8 mouse cellular contexts compared by ENCODE assay signal in genomic region chr11:58979661-58980060, GRCm38 (mm10). TPM values are rescaled to one million over a fixed set of nuclear protein-coding genes. Genes with fewer than 3 reads are reported as not detected.
A peak's percentile ranks its signal among the peaks of the same experiment; 100 is the strongest.
DNase-seq lines count a peak whose midpoint lies in the region; ATAC-seq and TF ChIP-seq lines count a peak whose summit lies in the region.

No protein-coding gene starts in this region.

- peak overlapping the region; percentile 67 for H3K4me3 ChIP-seq in layer of hippocampus, adult 2 months
- no peak overlapping the region for H3K4me3 ChIP-seq in embryonic facial prominence, embryonic 11.5 days (ENCODE audit: low read depth, low read length)
- H3K4me3 ChIP-seq in hindbrain, embryonic 15.5 days = peak overlapping the region; percentile 97

- H3K4me2 ChIP-seq in embryonic facial prominence, embryonic 11.5 days (ENCODE audit: low read depth, low read length) = peak overlapping the region; percentile 95
- H3K4me2 ChIP-seq in hindbrain, embryonic 15.5 days = peak overlapping the region; percentile 95

- peak overlapping the region; percentile 28; the same call in 1 of the 2 replicates for H3K27ac ChIP-seq in layer of hippocampus, adult 2 months
- no peak overlapping the region for H3K27ac ChIP-seq in embryonic facial prominence, embryonic 11.5 days (replicated peaks; ENCODE audit: low read depth, low read length)
- no peak overlapping the region for H3K27ac ChIP-seq in hindbrain, embryonic 15.5 days (replicated peaks)

- TF ChIP-seq CTCF in layer of hippocampus, adult 2 months (conservative IDR thresholded peaks at IDR 0.05) = no peak

- no peaks in the 10 kb centered on the region for H3K9me3 ChIP-seq in embryonic facial prominence, embryonic 11.5 days (replicated peaks; ENCODE audit: control insufficient read depth, low read length)
- no peaks in the 10 kb centered on the region for H3K9me3 ChIP-seq in hindbrain, embryonic 15.5 days

- no peak for DNase-seq in layer of hippocampus, adult 2 months (ENCODE audit: low spot score in 2 of 2)
- no peak for DNase-seq in layer of hippocampus, adult 18-20 months (ENCODE audit: low spot score in 2 of 2)
- DNase-seq in embryonic facial prominence, embryonic 11.5 days (ENCODE audit: low spot score) = no peak
- DNase-seq in lung, postnatal 4 days = peak; percentile 51 to 56
- no peak for DNase-seq in cerebellum, postnatal 4 days (ENCODE audit: low spot score in 2 of 2)
- no peak for DNase-seq in left cerebral cortex, postnatal 25 days (ENCODE audit: low spot score in 2 of 2)
- DNase-seq in T-cell, adult 2 months (ENCODE audit: low spot score) = no peak

- 82% methylated on average over 7 of the region's 7 CpGs for WGBS in embryonic facial prominence, embryonic 11.5 days
- 81% methylated on average over 7 of the region's 7 CpGs for WGBS in hindbrain, embryonic 15.5 days

- ATAC-seq in embryonic facial prominence, embryonic 11.5 days (replicated peaks; ENCODE audit: insufficient number of reproducible peaks, low FRiP score, low TSS enrichment, low read depth) = no peak
- no peak for ATAC-seq in hindbrain, embryonic 15.5 days (ENCODE audit: low FRiP score, low read depth)

- H3K36me3 ChIP-seq in embryonic facial prominence, embryonic 11.5 days (replicated peaks; ENCODE audit: control insufficient read depth, insufficient read depth, low read depth, low read length) = peaks cover 2% of the 10 kb centered on the region
- H3K36me3 ChIP-seq in hindbrain, embryonic 15.5 days = peaks cover 19% of the 10 kb centered on the region

- H3K4me1 ChIP-seq in embryonic facial prominence, embryonic 11.5 days (ENCODE audit: control insufficient read depth, insufficient read depth, low read length) = peaks cover 8% of the 10 kb centered on the region
- H3K4me1 ChIP-seq in hindbrain, embryonic 15.5 days (replicated peaks) = peaks cover 52% of the 10 kb centered on the region

- no peak overlapping the region for H3K9ac ChIP-seq in embryonic facial prominence, embryonic 11.5 days (replicated peaks; ENCODE audit: low read length)
- peak overlapping the region; percentile 95; the same call in 1 of the 2 replicates for H3K9ac ChIP-seq in hindbrain, embryonic 15.5 days

- H3K27me3 ChIP-seq in embryonic facial prominence, embryonic 11.5 days (ENCODE audit: control insufficient read depth, insufficient read depth, low read length) = no peaks in the 10 kb centered on the region
- no peaks in the 10 kb centered on the region for H3K27me3 ChIP-seq in hindbrain, embryonic 15.5 days

- intact Hi-C loops in left cerebral cortex, postnatal 25 days (cut with DNase I) = no loop called here

RNA-seq across cellular contexts. Expression of gene Trim11, which starts 1.8 kb away (rescaled TPM):
- total RNA-seq in layer of hippocampus, adult 2 months (2021) = 10 to 100 TPM; 32.5 to 35.5 TPM
- 10 to 100 TPM; 29.1 to 30.4 TPM for total RNA-seq in layer of hippocampus, adult 18-20 months (2021)
- polyA plus RNA-seq in embryonic facial prominence, embryonic 11.5 days (2014; fragmentation: Nextera tagmentation; extraction: Ambion mirVana) = 15.0 and 18.4 TPM in 2 replicates
- polyA plus RNA-seq in hindbrain, embryonic 15.5 days (2015; fragmentation: Nextera tagmentation; extraction: Ambion mirVana) = 19.3 and 20.7 TPM in 2 replicates
- total RNA-seq in left cerebral cortex, postnatal 25 days (2021) = 10 to 100 TPM; 21.5 to 23.7 TPM

RNA-seq across cellular contexts. Expression of gene Hist3h2a, which starts 25.2 kb away (rescaled TPM):
- 10 to 100 TPM; 66.0 to 69.3 TPM for total RNA-seq in layer of hippocampus, adult 2 months (2021)
- total RNA-seq in layer of hippocampus, adult 18-20 months (2021) = 10 to 100 TPM; 69.9 to 70.6 TPM
- polyA plus RNA-seq in embryonic facial prominence, embryonic 11.5 days (2014; fragmentation: Nextera tagmentation; extraction: Ambion mirVana) = 33.0 and 35.0 TPM in 2 replicates
- 96.0 and 96.7 TPM in 2 replicates for polyA plus RNA-seq in hindbrain, embryonic 15.5 days (2015; fragmentation: Nextera tagmentation; extraction: Ambion mirVana)
- total RNA-seq in left cerebral cortex, postnatal 25 days (2021) = 10 to 100 TPM; 62.2 to 64.8 TPM

RNA-seq across cellular contexts. Expression of gene Trim17, which starts 25.2 kb away (rescaled TPM):
- total RNA-seq in layer of hippocampus, adult 2 months (2021) = 1 to 10 TPM; 5.3 to 6.5 TPM
- total RNA-seq in layer of hippocampus, adult 18-20 months (2021) = 1 to 10 TPM; 4.7 to 5.7 TPM
- 0.14 and 0.39 TPM in 2 replicates for polyA plus RNA-seq in embryonic facial prominence, embryonic 11.5 days (2014; fragmentation: Nextera tagmentation; extraction: Ambion mirVana)
- 1.4 TPM in 2 replicates for polyA plus RNA-seq in hindbrain, embryonic 15.5 days (2015; fragmentation: Nextera tagmentation; extraction: Ambion mirVana)
- total RNA-seq in left cerebral cortex, postnatal 25 days (2021) = 1 to 10 TPM; 5.4 TPM

RNA-seq across cellular contexts. Expression of gene Hist3h2ba, which starts 30.9 kb away (rescaled TPM):
- total RNA-seq in layer of hippocampus, adult 2 months (2021) = 100 to 1,000 TPM in 1 of 2 experiments, 10 to 100 TPM in 1; 91.3 to 103 TPM
- total RNA-seq in layer of hippocampus, adult 18-20 months (2021) = 10 to 100 TPM; 82.1 to 87.0 TPM
- polyA plus RNA-seq in embryonic facial prominence, embryonic 11.5 days (2014; fragmentation: Nextera tagmentation; extraction: Ambion mirVana) = 45.1 and 52.2 TPM in 2 replicates
- polyA plus RNA-seq in hindbrain, embryonic 15.5 days (2015; fragmentation: Nextera tagmentation; extraction: Ambion mirVana) = 230 and 238 TPM in 2 replicates
- 100 to 1,000 TPM in 1 of 2 experiments, 10 to 100 TPM in 1; 90.4 to 111 TPM for total RNA-seq in left cerebral cortex, postnatal 25 days (2021)

RNA-seq across cellular contexts. Expression of gene Rnf187, which starts 40.9 kb away (rescaled TPM):
- 100 to 1,000 TPM; 462 to 508 TPM for total RNA-seq in layer of hippocampus, adult 2 months (2021)
- 100 to 1,000 TPM; 493 to 502 TPM for total RNA-seq in layer of hippocampus, adult 18-20 months (2021)
- polyA plus RNA-seq in embryonic facial prominence, embryonic 11.5 days (2014; fragmentation: Nextera tagmentation; extraction: Ambion mirVana) = 315 and 331 TPM in 2 replicates
- polyA plus RNA-seq in hindbrain, embryonic 15.5 days (2015; fragmentation: Nextera tagmentation; extraction: Ambion mirVana) = 603 and 674 TPM in 2 replicates
- 100 to 1,000 TPM; 480 to 498 TPM for total RNA-seq in left cerebral cortex, postnatal 25 days (2021)

Comparison
In these comparisons a context has a peak if more than half of its experiments do, and no peak if none do; other contexts are left out.
1. DNase-seq: peak in lung, postnatal 4 days (2 of 2); none in layer of hippocampus, adult 2 months (0 of 2), layer of hippocampus, adult 18-20 months (0 of 2), embryonic facial prominence, embryonic 11.5 days (single experiment), cerebellum, postnatal 4 days (0 of 2), left cerebral cortex, postnatal 25 days (0 of 2) and T-cell, adult 2 months (single experiment).